Mouse (Mus musculus) MEL (cell line): Measurements from ENCODE around the gene Hectd1.

ENCODE experiments used
- CTCF ChIP-seq, 3 experiments: IDR thresholded peaks in 2 of 3; conservative IDR thresholded peaks in 1 of 3; 2 replicates each; pipeline ENCODE4 v1.5.1; 2011 to 2012; ENCODE audit warnings: low read length in 3 of 3, low read depth in 2 of 3, mild to moderate bottlenecking in 2 of 3, improper control_type of control experiment in 1 of 3, inconsistent platforms in 1 of 3, mixed read lengths in 1 of 3, moderate library complexity in 1 of 3; ENCODE audit not compliant: control insufficient read depth in 1 of 3, insufficient read depth in 1 of 3, poor library complexity in 1 of 3, severe bottlenecking in 1 of 3
- POLR2AphosphoS2 ChIP-seq: IDR thresholded peaks from 2 replicates; pipeline ENCODE4 v1.6.1; 2011; ENCODE audit warnings: low read length, improper control_type of control experiment
- POLR2AphosphoS5 ChIP-seq: IDR thresholded peaks from 2 replicates; pipeline ENCODE4 v1.6.1; 2012; ENCODE audit warnings: low read depth, borderline replicate concordance, mild to moderate bottlenecking, inconsistent platforms, low read length, moderate library complexity, mixed read lengths

DNA sequence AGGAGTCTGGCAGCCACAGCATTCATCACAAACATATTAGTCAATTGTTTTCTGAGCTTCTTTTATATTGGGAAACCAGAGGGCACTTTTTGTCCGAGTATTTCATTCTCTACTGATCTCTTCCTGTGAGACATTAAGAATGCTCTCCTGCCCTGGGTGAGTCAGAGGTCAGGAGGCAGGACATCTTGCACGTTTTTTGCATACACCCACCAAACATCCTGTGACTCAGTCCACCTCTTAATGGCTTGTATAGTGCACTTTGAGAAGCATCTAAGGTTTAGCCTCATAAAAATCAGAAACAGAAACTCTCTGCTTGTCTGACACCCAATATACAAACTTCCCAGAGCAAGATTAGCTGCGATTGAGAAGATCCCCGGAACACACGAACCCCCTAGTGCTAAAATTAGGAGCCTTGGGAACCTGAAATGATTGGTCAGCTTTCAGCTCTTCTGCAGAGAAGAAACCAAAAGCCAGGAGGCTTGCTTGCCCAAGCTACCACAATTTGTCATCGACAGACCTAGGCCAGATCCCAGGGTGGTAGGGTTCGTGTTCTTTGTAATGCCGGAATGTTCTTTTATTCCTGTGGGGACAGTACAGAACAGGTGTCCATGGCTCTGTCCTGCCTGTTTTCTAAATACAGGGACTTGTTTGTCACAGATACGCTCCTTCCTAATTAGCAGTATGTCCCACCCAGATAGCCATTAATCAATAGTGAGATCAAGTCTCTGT lies 35.9 kb upstream of the Hectd1 start:
- no peak for TF ChIP-seq POLR2AphosphoS2
- TF ChIP-seq CTCF (IDR thresholded peaks at IDR 0.05 in 2 of 3, conservative IDR thresholded peaks at IDR 0.05 in 1 of 3; ENCODE audit: control insufficient read depth in 1 of 3, insufficient read depth in 1 of 3, low read depth in 2 of 3, low read length in 3 of 3, poor library complexity in 1 of 3, severe bottlenecking in 1 of 3): no peak
- TF ChIP-seq POLR2AphosphoS5: no peak
